Mouse (Mus musculus): ENCODE results near the gene Lzts3. TPM values are rescaled to one million over a fixed set of nuclear protein-coding genes. Genes with fewer than 3 reads are reported as not detected.

Gene Lzts3
- polyA plus RNA-seq, 1 experiment = 4.7 TPM

DNA sequence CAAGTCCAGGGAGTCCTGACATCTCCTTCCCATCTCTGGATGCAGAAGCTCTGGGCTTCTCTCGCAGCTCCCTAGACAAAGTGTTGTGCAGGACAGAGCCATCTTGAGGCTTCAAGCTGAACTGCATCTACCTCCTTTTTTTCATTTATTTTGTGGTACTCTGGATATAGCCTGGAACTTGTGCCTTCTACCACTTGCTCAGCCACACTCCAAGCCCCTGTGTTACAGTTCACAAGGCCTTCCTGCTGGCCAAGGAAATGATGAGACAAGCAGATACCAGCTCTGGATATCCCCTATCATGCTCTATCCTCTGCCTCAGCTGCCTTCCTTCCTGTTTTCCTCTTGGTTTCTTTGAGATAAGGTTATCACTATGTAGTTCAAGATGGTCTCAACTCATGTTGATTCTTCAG is 45.0 kb downstream of the Lzts3 start:
- TF ChIP-seq MAX (IDR thresholded peaks at IDR 0.05) = no peak
- no peak for TF ChIP-seq CEBPB (IDR thresholded peaks at IDR 0.05; ENCODE audit: low read depth)
- no peak for TF ChIP-seq USF1 (IDR thresholded peaks at IDR 0.05; ENCODE audit: low read depth)
- no peak for TF ChIP-seq MYOG (IDR thresholded peaks at IDR 0.05; ENCODE audit: control insufficient read depth, extremely low read depth, insufficient read length)
- no peak for TF ChIP-seq MYOD1 (IDR thresholded peaks at IDR 0.05; ENCODE audit: control insufficient read depth, insufficient read length, low read depth)
- TF ChIP-seq FOSL1 (IDR thresholded peaks at IDR 0.05; ENCODE audit: insufficient read depth, low read length, poor library complexity, severe bottlenecking) = no peak
- no peak for TF ChIP-seq CTCF (IDR thresholded peaks at IDR 0.05; ENCODE audit: control insufficient read depth, insufficient read depth, insufficient read length)
- Histone ChIP-seq H3K36me3 (ENCODE audit: control insufficient read depth, insufficient read depth) (peaks cover 50% of the 10 kb centered on the region), H3K4me3 (ENCODE audit: insufficient read depth, poor library complexity, severe bottlenecking) (no peak overlapping the region)

DNA sequence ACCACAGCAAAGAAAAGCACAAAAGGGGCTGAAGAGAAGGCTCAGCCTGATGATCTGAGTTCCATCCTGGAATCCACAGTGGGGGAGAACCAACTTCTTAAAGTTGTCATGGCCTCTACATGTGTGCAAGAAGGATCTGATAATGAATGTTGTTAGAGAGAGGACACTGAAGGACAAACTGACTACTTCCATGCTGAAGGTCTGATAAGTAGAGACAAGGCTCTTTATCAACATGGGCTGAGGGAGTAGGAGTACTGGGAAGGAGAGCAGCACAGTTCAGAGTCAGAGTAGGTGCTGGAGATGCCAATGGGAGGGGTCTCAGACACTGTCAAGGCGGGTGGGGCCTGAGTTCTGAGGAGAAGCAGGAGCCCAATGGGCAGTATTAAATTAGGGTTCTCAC is 47.0 kb downstream of the Lzts3 start:
- TF ChIP-seq MYOD1 (IDR thresholded peaks at IDR 0.05; ENCODE audit: control insufficient read depth, insufficient read length, low read depth) (no peak), CEBPB (IDR thresholded peaks at IDR 0.05; ENCODE audit: low read depth) (no peak), FOSL1 (IDR thresholded peaks at IDR 0.05; ENCODE audit: insufficient read depth, low read length, poor library complexity, severe bottlenecking) (no peak), CTCF (IDR thresholded peaks at IDR 0.05; ENCODE audit: control insufficient read depth, insufficient read depth, insufficient read length) (no peak), USF1 (IDR thresholded peaks at IDR 0.05; ENCODE audit: low read depth) (no peak), MYOG (IDR thresholded peaks at IDR 0.05; ENCODE audit: control insufficient read depth, extremely low read depth, insufficient read length) (no peak), MAX (IDR thresholded peaks at IDR 0.05) (no peak)
- peaks cover 43% of the 10 kb centered on the region for H3K36me3 ChIP-seq (ENCODE audit: control insufficient read depth, insufficient read depth)
- H3K27me3 ChIP-seq (ENCODE audit: control insufficient read depth, insufficient read depth, insufficient read length) = no peaks in the 10 kb centered on the region
- no peaks in the 10 kb centered on the region for H3K79me2 ChIP-seq (ENCODE audit: control insufficient read depth, insufficient read depth)
- H3K79me3 ChIP-seq (ENCODE audit: low read depth) = no peaks in the 10 kb centered on the region
- no peak overlapping the region for H3ac ChIP-seq (ENCODE audit: control insufficient read depth, insufficient read length, low read depth)
- no peak overlapping the region for H3K4me3 ChIP-seq (ENCODE audit: insufficient read depth, poor library complexity, severe bottlenecking)

More for the DNA sequence above, 45.0 kb downstream of the Lzts3 start:
- Histone ChIP-seq H3K79me3 (ENCODE audit: low read depth) (no peaks in the 10 kb centered on the region), H3K27me3 (ENCODE audit: control insufficient read depth, insufficient read depth, insufficient read length) (no peaks in the 10 kb centered on the region), H3ac (ENCODE audit: control insufficient read depth, insufficient read length, low read depth) (no peak overlapping the region), H3K79me2 (ENCODE audit: control insufficient read depth, insufficient read depth) (no peaks in the 10 kb centered on the region)

DNA sequence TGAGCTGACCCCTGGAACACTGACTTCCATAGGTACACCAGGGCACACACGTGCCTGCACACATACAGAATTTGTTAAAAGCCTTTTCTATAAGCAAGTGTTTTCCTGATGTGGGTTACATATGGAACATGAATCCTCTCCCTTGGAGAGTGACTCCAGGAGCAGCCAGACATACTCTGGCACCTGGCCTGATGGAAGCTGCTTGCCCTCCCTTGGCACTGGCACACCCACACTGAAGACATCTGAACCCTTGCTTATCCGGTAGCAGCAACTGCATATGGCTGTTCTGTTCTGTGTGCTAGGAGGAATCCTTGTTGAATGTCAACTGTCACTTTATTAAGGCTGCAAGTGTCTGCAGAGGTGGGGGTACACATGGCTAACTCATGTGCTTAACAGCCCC is 51.6 kb downstream of the Lzts3 start:
- Histone ChIP-seq H3ac (ENCODE audit: control insufficient read depth, insufficient read length, low read depth) (no peak overlapping the region), H3K27me3 (ENCODE audit: control insufficient read depth, insufficient read depth, insufficient read length) (no peaks in the 10 kb centered on the region), H3K79me2 (ENCODE audit: control insufficient read depth, insufficient read depth) (no peaks in the 10 kb centered on the region), H3K36me3 (ENCODE audit: control insufficient read depth, insufficient read depth) (peaks cover 27% of the 10 kb centered on the region), H3K79me3 (ENCODE audit: low read depth) (no peaks in the 10 kb centered on the region), H3K4me3 (ENCODE audit: insufficient read depth, poor library complexity, severe bottlenecking) (no peak overlapping the region)
- TF ChIP-seq CTCF (IDR thresholded peaks at IDR 0.05; ENCODE audit: control insufficient read depth, insufficient read depth, insufficient read length) (no peak), FOSL1 (IDR thresholded peaks at IDR 0.05; ENCODE audit: insufficient read depth, low read length, poor library complexity, severe bottlenecking) (no peak), CEBPB (IDR thresholded peaks at IDR 0.05; ENCODE audit: low read depth) (no peak), MYOG (IDR thresholded peaks at IDR 0.05; ENCODE audit: control insufficient read depth, extremely low read depth, insufficient read length) (no peak), MAX (IDR thresholded peaks at IDR 0.05) (no peak), MYOD1 (IDR thresholded peaks at IDR 0.05; ENCODE audit: control insufficient read depth, insufficient read length, low read depth) (no peak), USF1 (IDR thresholded peaks at IDR 0.05; ENCODE audit: low read depth) (no peak)

DNA sequence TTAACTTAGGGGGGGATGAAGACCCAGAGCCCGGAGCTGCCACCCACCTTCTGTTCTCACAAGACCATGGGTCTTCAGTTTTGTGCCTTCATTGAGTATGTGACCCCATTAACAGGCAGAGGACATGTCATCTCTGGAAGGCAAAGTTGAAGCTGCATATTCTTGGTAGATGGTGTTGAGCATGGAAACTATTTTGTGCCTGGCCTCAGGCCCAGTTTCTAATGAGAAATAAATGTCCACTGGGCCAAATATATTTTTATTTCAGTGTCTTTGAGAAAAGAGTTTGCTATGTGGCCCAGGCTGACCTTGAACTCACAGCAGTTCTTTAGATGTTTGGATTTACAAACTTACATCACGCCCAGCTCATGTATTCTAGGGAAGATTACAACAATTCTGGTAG is 52.8 kb downstream of the Lzts3 start:
- peaks cover 20% of the 10 kb centered on the region for H3K36me3 ChIP-seq (ENCODE audit: control insufficient read depth, insufficient read depth)
- no peak overlapping the region for H3ac ChIP-seq (ENCODE audit: control insufficient read depth, insufficient read length, low read depth)
- H3K4me3 ChIP-seq (ENCODE audit: insufficient read depth, poor library complexity, severe bottlenecking) = no peak overlapping the region
- H3K79me3 ChIP-seq (ENCODE audit: low read depth) = no peaks in the 10 kb centered on the region
- no peaks in the 10 kb centered on the region for H3K79me2 ChIP-seq (ENCODE audit: control insufficient read depth, insufficient read depth)
- H3K27me3 ChIP-seq (ENCODE audit: control insufficient read depth, insufficient read depth, insufficient read length) = no peaks in the 10 kb centered on the region
- TF ChIP-seq USF1 (IDR thresholded peaks at IDR 0.05; ENCODE audit: low read depth) = no peak

DNA sequence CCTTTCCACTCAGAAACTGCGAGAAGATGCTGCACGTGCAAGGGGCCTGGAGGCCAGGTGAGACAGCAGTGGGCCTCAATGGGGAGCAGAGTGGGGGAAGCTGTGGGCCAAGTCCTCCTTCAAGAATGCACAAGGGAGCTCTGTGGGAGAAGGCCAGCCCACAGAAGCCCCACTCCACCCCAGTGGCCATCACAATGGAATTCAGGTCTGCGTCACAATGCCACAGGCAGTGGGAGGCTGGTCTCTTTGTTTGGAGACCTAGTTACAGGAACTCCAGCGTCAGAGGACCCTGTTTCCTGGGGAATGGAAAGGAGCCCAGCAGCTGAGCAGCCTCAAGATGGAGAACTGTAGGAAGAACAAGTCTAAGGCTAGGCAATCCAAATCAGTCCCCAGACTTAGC is 53.4 kb downstream of the Lzts3 start:
- TF ChIP-seq CTCF (IDR thresholded peaks at IDR 0.05; ENCODE audit: control insufficient read depth, insufficient read depth, insufficient read length) (no peak), CEBPB (IDR thresholded peaks at IDR 0.05; ENCODE audit: low read depth) (no peak)

DNA sequence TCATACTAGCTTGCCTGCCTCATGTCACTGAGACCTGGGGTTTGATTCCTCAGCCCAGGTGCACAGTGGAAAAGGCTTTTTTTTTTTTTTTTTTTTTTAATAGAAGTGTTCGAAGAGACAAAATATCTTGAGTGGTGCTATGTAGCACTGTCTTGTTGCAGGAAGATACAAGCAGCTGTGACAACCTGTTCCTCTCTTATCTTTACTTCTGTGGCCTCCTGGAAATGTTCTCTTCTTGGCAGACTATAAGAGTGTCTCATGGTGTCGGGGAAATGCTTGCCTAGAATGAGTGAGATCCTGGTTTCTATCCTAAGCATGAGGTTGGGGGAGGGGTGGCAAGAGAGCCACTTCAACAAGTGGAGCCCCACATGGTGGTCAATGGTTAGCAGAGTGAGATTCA is 54.2 kb downstream of the Lzts3 start:
- Histone ChIP-seq H3K79me3 (ENCODE audit: low read depth) (no peaks in the 10 kb centered on the region), H3K36me3 (ENCODE audit: control insufficient read depth, insufficient read depth) (peaks cover 16% of the 10 kb centered on the region), H3K79me2 (ENCODE audit: control insufficient read depth, insufficient read depth) (no peaks in the 10 kb centered on the region), H3K4me3 (ENCODE audit: insufficient read depth, poor library complexity, severe bottlenecking) (no peak overlapping the region), H3K27me3 (ENCODE audit: control insufficient read depth, insufficient read depth, insufficient read length) (no peaks in the 10 kb centered on the region), H3ac (ENCODE audit: control insufficient read depth, insufficient read length, low read depth) (no peak overlapping the region)
- no peak for TF ChIP-seq CTCF (IDR thresholded peaks at IDR 0.05; ENCODE audit: control insufficient read depth, insufficient read depth, insufficient read length)
- no peak for TF ChIP-seq CEBPB (IDR thresholded peaks at IDR 0.05; ENCODE audit: low read depth)
- TF ChIP-seq MYOG (IDR thresholded peaks at IDR 0.05; ENCODE audit: control insufficient read depth, extremely low read depth, insufficient read length) = no peak
- no peak for TF ChIP-seq USF1 (IDR thresholded peaks at IDR 0.05; ENCODE audit: low read depth)
- TF ChIP-seq MYOD1 (IDR thresholded peaks at IDR 0.05; ENCODE audit: control insufficient read depth, insufficient read length, low read depth) = no peak
- TF ChIP-seq FOSL1 (IDR thresholded peaks at IDR 0.05; ENCODE audit: insufficient read depth, low read length, poor library complexity, severe bottlenecking) = no peak
- no peak for TF ChIP-seq MAX (IDR thresholded peaks at IDR 0.05)

More for the DNA sequence above, 53.4 kb downstream of the Lzts3 start:
- no peaks in the 10 kb centered on the region for H3K27me3 ChIP-seq (ENCODE audit: control insufficient read depth, insufficient read depth, insufficient read length)
- H3ac ChIP-seq (ENCODE audit: control insufficient read depth, insufficient read length, low read depth) = no peak overlapping the region
- no peaks in the 10 kb centered on the region for H3K79me3 ChIP-seq (ENCODE audit: low read depth)
- no peak overlapping the region for H3K4me3 ChIP-seq (ENCODE audit: insufficient read depth, poor library complexity, severe bottlenecking)
- peaks cover 20% of the 10 kb centered on the region for H3K36me3 ChIP-seq (ENCODE audit: control insufficient read depth, insufficient read depth)
- H3K79me2 ChIP-seq (ENCODE audit: control insufficient read depth, insufficient read depth) = no peaks in the 10 kb centered on the region

Measured in C2C12 (cell line).